Mouse (Mus musculus) heart, postnatal 36 days (tissue): ENCODE results near the gene Lig3. TPM values are rescaled to one million over a fixed set of nuclear protein-coding genes. Genes with fewer than 3 reads are reported as not detected.

Experiments
- DNase-seq, 2 experiments: peaks; one replicate each; pipeline ENCODE4 v3.0.0; 2021 to 2022
- intact Hi-C: fragments of 180-260 bp; cut with DNase I; formaldehyde crosslinking; loops from one replicate; pipeline ENCODE4 v1.15.1; 2025
- total RNA-seq, 2 experiments: library from RNA; stranded (reverse); gene quantifications; 2 replicates each; pipeline ENCODE4 v1.2.3; 2021

Lig3 gene
- total RNA-seq = 10 to 100 TPM; 18.1 to 18.9 TPM

GRCm38 (mm10) chr11:82780983-82781903 is at the start of gene Lig3:
Gene Lig3 (plus strand): TSS chr11:82781108.
- peak; percentile 94 for DNase-seq
- intact Hi-C loops = loop anchor here (1.0 to 10.0 kb wide), 3 partner anchors 17 to 514 kb away; partner anchors contain the start of genes Ap2b1, Cct6b and Zfp830

- intact Hi-C loops = no loop called here
- no peak for DNase-seq
These were observed 46.7 kb upstream of the Lig3 start for GRCm38 (mm10) chr11:82734227-82734626.

- DNase-seq = no peak
- intact Hi-C loops = no loop called here
These were observed 41.9 kb upstream of the Lig3 start for GRCm38 (mm10) chr11:82739006-82739405.

GRCm38 (mm10) chr11:82746138-82746537 is 34.8 kb upstream of the Lig3 start:
- intact Hi-C loops = loop anchor here (5.0 to 10.0 kb wide), 3 partner anchors 61 to 511 kb away; partner anchors contain the start of gene Rffl

GRCm38 (mm10) chr11:82746857-82747366 is 34.0 kb upstream of the Lig3 start:
- peak; percentile 32 to 38 for DNase-seq
- intact Hi-C loops = loop anchor here (5.0 to 10.0 kb wide), 3 partner anchors 60 to 512 kb away; partner anchors contain the start of gene Rffl

More at GRCm38 (mm10) chr11:82746138-82746537, 34.8 kb upstream of the Lig3 start:
- peak; percentile 61 to 68 for DNase-seq

- intact Hi-C loops = no loop called here
- no peak for DNase-seq
These were observed 28.4 kb upstream of the Lig3 start for GRCm38 (mm10) chr11:82752349-82753115.

GRCm38 (mm10) chr11:82755919-82756318 is 25.0 kb upstream of the Lig3 start:
- no peak for DNase-seq
- intact Hi-C loops = no loop called here

- intact Hi-C loops = no loop called here
- no peak for DNase-seq
These were observed 18.6 kb upstream of the Lig3 start for GRCm38 (mm10) chr11:82762286-82762829.

GRCm38 (mm10) chr11:82763261-82763660 is 17.6 kb upstream of the Lig3 start:
- intact Hi-C loops = no loop called here
- DNase-seq = no peak

GRCm38 (mm10) chr11:82763742-82764437 is 17.0 kb upstream of the Lig3 start, which contains the start of the genes Cct6b and Zfp830:
Gene Cct6b (minus strand): TSS chr11:82764321.
Gene Zfp830 (plus strand): TSS chr11:82764345.
- intact Hi-C loops = loop anchor here (1.0 kb wide), 2 partner anchors 17 to 107 kb away; partner anchors contain the start of genes Lig3 and Rffl
- peak; percentile 93 to 94 for DNase-seq

- intact Hi-C loops = loop anchor here (1.0 kb wide), 2 partner anchors 17 to 107 kb away; partner anchors contain the start of genes Lig3 and Rffl
- no peak for DNase-seq
These were observed 16.4 kb upstream of the Lig3 start for GRCm38 (mm10) chr11:82764438-82764924.

- DNase-seq = no peak
- intact Hi-C loops = loop anchor here (2.0 to 10.0 kb wide), 2 partner anchors 27 to 515 kb away; partner anchors contain the start of gene Ap2b1
These were observed 774 bp upstream of the Lig3 start for GRCm38 (mm10) chr11:82780134-82780533.

GRCm38 (mm10) chr11:82782197-82782596 is 1.3 kb downstream of the Lig3 start:
- intact Hi-C loops = loop anchor here (10.0 kb wide), 1 partner anchor 513 kb away; the partner anchor contains the start of gene Ap2b1
- no peak for DNase-seq

- no peak for DNase-seq
- intact Hi-C loops = loop anchor here (10.0 kb wide), 1 partner anchor 511 kb away; the partner anchor contains the start of gene Ap2b1
These were observed 2.5 kb downstream of the Lig3 start for GRCm38 (mm10) chr11:82783453-82783852.

- DNase-seq = no peak
- intact Hi-C loops = loop anchor here (2.0 to 5.0 kb wide), 2 partner anchors 26 to 59 kb away; partner anchors contain the start of gene Lig3
These were observed 25.7 kb downstream of the Lig3 start for GRCm38 (mm10) chr11:82806656-82807055.

GRCm38 (mm10) chr11:82807370-82807769 is 26.5 kb downstream of the Lig3 start:
- intact Hi-C loops = loop anchor here (2.0 to 5.0 kb wide), 2 partner anchors 27 to 60 kb away; partner anchors contain the start of gene Lig3
- DNase-seq = no peak

GRCm38 (mm10) chr11:82808485-82808884 is 27.6 kb downstream of the Lig3 start:
- intact Hi-C loops = loop anchor here (5.0 kb wide), 1 partner anchor 61 kb away; no protein-coding TSS in a partner anchor
- DNase-seq = no peak

GRCm38 (mm10) chr11:82819350-82819749 is 38.4 kb downstream of the Lig3 start:
- intact Hi-C loops = loop anchor here (2.0 kb wide), 1 partner anchor 71 kb away; the partner anchor contains the start of gene Rad51d
- peak; percentile 49 to 71 for DNase-seq
